Mouse (Mus musculus): Measurements from ENCODE around the gene Emp1. TPM values are rescaled to one million over a fixed set of nuclear protein-coding genes. Genes with fewer than 3 reads are reported as not detected.
A peak's percentile ranks its signal among the peaks of the same experiment; 100 is the strongest.

Gene Emp1
- polyA plus RNA-seq, 1 experiment from 2014 or later = 0.74 TPM

DNA sequence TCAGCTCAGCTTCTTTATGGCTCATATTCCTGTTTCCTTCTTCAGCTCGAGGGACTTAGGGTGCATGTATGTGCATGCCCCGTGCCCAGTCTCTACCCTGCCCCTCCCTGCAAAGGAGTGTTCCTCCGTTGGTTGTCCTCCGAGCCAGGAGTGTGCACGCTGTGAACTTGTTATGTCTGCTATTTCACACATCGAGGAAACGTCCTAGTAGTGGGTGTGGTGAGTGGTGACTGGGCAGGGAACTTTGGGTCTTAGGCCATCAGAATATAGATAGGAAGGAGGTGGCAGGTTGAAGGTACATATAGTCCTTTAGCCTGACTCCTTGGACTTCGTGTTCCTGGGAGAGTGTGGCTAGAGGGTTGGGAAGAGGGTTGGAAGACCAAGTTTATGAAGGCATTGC, 26.4 kb downstream of the Emp1 start:
- no peaks in the 10 kb centered on the region for H3K27me3 ChIP-seq (replicated peaks)
- H3K4me3 ChIP-seq = no peak overlapping the region
- no peak overlapping the region for H3K27ac ChIP-seq
- no peak overlapping the region for H3K9ac ChIP-seq
- H3K9me3 ChIP-seq (replicated peaks) = no peaks in the 10 kb centered on the region
- no peak overlapping the region for H3K4me2 ChIP-seq
- peaks cover 15% of the 10 kb centered on the region for H3K4me1 ChIP-seq
- ATAC-seq = no peak
- no peaks in the 10 kb centered on the region for H3K36me3 ChIP-seq
- WGBS (ENCODE audit: insufficient replicate concordance) = 46% methylated on average over 8 of the region's 8 CpGs

DNA sequence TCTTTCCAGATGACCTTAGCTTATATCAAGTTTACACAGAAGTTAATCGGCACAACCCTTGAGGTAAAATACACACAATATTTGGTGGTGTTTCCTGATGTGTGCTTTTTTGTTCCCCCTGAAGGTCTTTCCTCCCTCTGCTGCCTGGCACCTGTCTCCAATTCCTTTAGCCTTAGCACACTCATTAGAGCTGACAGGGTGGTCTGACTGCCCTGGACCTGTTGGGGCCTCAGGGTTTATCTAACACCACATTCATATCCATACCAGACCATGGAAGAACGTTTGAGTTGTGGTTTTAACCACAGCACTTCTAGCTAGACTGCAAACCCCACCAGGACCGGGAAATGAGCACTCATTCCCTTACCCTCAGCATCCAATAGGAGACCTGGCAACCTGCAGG, 28.1 kb downstream of the Emp1 start:
- H3K9ac ChIP-seq = no peak overlapping the region
- peaks cover 15% of the 10 kb centered on the region for H3K4me1 ChIP-seq
- ATAC-seq = peak; percentile 27; the same call in 1 of the 2 replicates
- WGBS (ENCODE audit: insufficient replicate concordance) = 9% methylated on average over 3 of the region's 3 CpGs
- H3K27me3 ChIP-seq (replicated peaks) = no peaks in the 10 kb centered on the region
- no peak overlapping the region for H3K4me3 ChIP-seq
- no peaks in the 10 kb centered on the region for H3K9me3 ChIP-seq (replicated peaks)
- no peaks in the 10 kb centered on the region for H3K36me3 ChIP-seq
- no peak overlapping the region for H3K4me2 ChIP-seq
- H3K27ac ChIP-seq = no peak overlapping the region

GRCm38 (mm10) chr6:135395375-135395774, 33.0 kb downstream of the Emp1 start:
- no peak for ATAC-seq
- Histone ChIP-seq H3K9me3 (replicated peaks) (no peaks in the 10 kb centered on the region), H3K4me3 (no peak overlapping the region), H3K27me3 (replicated peaks) (no peaks in the 10 kb centered on the region), H3K4me1 (peaks cover 8% of the 10 kb centered on the region), H3K9ac (no peak overlapping the region), H3K27ac (no peak overlapping the region), H3K4me2 (no peak overlapping the region), H3K36me3 (no peaks in the 10 kb centered on the region)
- 62% methylated on average over 8 of the region's 8 CpGs for WGBS (ENCODE audit: insufficient replicate concordance)

DNA sequence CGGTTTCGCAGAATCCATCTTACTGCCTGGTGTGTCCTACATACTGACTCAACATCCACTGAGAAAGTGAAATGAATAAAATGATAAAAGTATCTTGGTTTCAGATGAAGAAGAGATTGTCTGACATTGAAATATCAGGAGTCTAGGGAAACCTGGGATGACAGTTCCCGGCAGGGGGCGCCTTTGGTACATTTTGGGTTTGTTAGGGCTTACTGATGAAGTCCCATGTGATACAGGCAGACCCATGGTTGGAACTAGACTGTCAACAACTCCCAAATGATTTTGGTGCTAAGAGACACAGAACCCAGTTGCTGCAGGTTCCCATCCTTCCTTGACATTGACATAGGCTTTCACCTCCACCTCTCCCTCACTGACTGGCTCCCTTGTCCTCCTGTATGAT, 34.7 kb downstream of the Emp1 start:
- no peak overlapping the region for H3K9ac ChIP-seq
- no peak overlapping the region for H3K4me2 ChIP-seq
- H3K36me3 ChIP-seq = no peaks in the 10 kb centered on the region
- H3K27me3 ChIP-seq (replicated peaks) = peaks cover 3% of the 10 kb centered on the region; the same call in 1 of the 2 replicates
- ATAC-seq = no peak
- no peak overlapping the region for H3K4me3 ChIP-seq
- no peaks in the 10 kb centered on the region for H3K9me3 ChIP-seq (replicated peaks)
- H3K4me1 ChIP-seq = no peaks in the 10 kb centered on the region
- 58% methylated on average over 4 of the region's 4 CpGs for WGBS (ENCODE audit: insufficient replicate concordance)
- H3K27ac ChIP-seq = no peak overlapping the region

DNA sequence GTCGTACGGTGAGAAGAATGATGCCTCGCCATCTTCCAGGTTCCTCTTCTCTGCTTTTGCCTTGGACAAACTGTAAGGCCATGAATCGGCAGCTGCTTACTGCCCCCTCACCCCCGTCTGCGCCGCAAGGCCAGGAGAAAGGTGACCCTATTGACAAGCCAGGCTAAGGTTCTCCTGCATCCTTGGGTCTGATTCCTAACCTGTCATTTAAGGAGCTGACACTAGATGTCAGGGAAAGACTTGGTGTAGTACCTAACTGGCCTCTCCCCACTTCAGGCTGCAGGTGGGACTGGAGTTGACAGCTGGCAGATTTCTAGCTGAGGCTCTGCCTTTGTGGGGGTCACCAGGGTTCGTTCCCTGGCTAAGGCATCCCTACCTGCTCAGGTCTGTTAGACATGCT, 35.4 kb downstream of the Emp1 start:
- WGBS (ENCODE audit: insufficient replicate concordance) = 77% methylated on average over 8 of the region's 8 CpGs

GRCm38 (mm10) chr6:135398801-135399200, 36.5 kb downstream of the Emp1 start:
- 52% methylated on average over 5 of the region's 5 CpGs for WGBS (ENCODE audit: insufficient replicate concordance)
- Histone ChIP-seq H3K4me3 (no peak overlapping the region), H3K9ac (no peak overlapping the region), H3K27ac (no peak overlapping the region), H3K9me3 (replicated peaks) (no peaks in the 10 kb centered on the region), H3K27me3 (replicated peaks) (peaks cover 3% of the 10 kb centered on the region; the same call in 1 of the 2 replicates), H3K4me2 (no peak overlapping the region), H3K4me1 (0 out of 2 replicates have a peak, but pooled peaks cover 2% of the 10 kb centered on the region), H3K36me3 (no peaks in the 10 kb centered on the region)
- ATAC-seq = no peak

More for the DNA sequence above, 35.4 kb downstream of the Emp1 start:
- ATAC-seq = no peak
- no peak overlapping the region for H3K9ac ChIP-seq
- H3K4me2 ChIP-seq = no peak overlapping the region
- peaks cover 3% of the 10 kb centered on the region; the same call in 1 of the 2 replicates for H3K27me3 ChIP-seq (replicated peaks)
- H3K4me3 ChIP-seq = no peak overlapping the region
- H3K36me3 ChIP-seq = no peaks in the 10 kb centered on the region
- no peaks in the 10 kb centered on the region for H3K4me1 ChIP-seq
- H3K9me3 ChIP-seq (replicated peaks) = no peaks in the 10 kb centered on the region
- no peak overlapping the region for H3K27ac ChIP-seq

- no peak overlapping the region for H3K4me2 ChIP-seq
- ATAC-seq = no peak
- WGBS (ENCODE audit: insufficient replicate concordance) = 22% methylated on average over 3 of the region's 3 CpGs
These were observed 38.0 kb downstream of the Emp1 start for GRCm38 (mm10) chr6:135400306-135400705.

DNA sequence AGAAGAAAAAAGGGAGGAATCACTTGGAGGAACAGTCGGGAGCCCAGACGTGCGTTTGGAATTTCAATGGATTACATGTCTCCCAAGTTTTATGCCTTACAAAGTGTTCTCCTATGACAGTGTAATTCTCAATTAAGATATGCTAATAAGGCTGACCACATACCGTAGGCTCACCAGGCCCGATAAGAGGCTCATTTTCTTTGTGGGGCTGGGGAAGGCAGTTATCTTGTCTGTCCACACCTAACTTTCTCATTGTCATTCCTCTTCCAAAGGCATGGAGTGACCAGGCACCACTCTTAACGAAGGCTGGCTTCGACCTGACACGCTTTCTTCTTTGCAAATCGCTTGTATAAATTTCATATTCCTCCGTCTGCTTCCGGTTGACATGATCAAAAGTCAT, 42.7 kb downstream of the Emp1 start:
- 33% methylated on average over 11 of the region's 11 CpGs for WGBS (ENCODE audit: insufficient replicate concordance)
- no peak overlapping the region for H3K4me3 ChIP-seq
- peaks cover 3% of the 10 kb centered on the region; the same call in 1 of the 2 replicates for H3K27me3 ChIP-seq (replicated peaks)
- H3K36me3 ChIP-seq = no peaks in the 10 kb centered on the region
- H3K27ac ChIP-seq = no peak overlapping the region; the same call in 1 of the 2 replicates
- H3K9me3 ChIP-seq (replicated peaks) = no peaks in the 10 kb centered on the region
- peak; percentile 80 for ATAC-seq
- peaks cover 39% of the 10 kb centered on the region for H3K4me1 ChIP-seq
- H3K4me2 ChIP-seq = peak overlapping the region; percentile 29
- no peak overlapping the region for H3K9ac ChIP-seq

More at GRCm38 (mm10) chr6:135400306-135400705, 38.0 kb downstream of the Emp1 start:
- peaks cover 3% of the 10 kb centered on the region; the same call in 1 of the 2 replicates for H3K27me3 ChIP-seq (replicated peaks)
- no peak overlapping the region for H3K27ac ChIP-seq
- no peak overlapping the region for H3K9ac ChIP-seq
- H3K36me3 ChIP-seq = no peaks in the 10 kb centered on the region
- H3K4me1 ChIP-seq = peaks cover 17% of the 10 kb centered on the region
- H3K4me3 ChIP-seq = no peak overlapping the region
- H3K9me3 ChIP-seq (replicated peaks) = no peaks in the 10 kb centered on the region

GRCm38 (mm10) chr6:135407323-135407722, 45.0 kb downstream of the Emp1 start:
- Histone ChIP-seq H3K9ac (no peak overlapping the region), H3K27me3 (replicated peaks) (no peaks in the 10 kb centered on the region), H3K36me3 (no peaks in the 10 kb centered on the region), H3K27ac (no peak overlapping the region), H3K4me3 (no peak overlapping the region), H3K4me2 (no peak overlapping the region), H3K4me1 (peaks cover 39% of the 10 kb centered on the region), H3K9me3 (replicated peaks) (no peaks in the 10 kb centered on the region)
- no peak for ATAC-seq
- 34% methylated on average over 4 of the region's 4 CpGs for WGBS (ENCODE audit: insufficient replicate concordance)

DNA sequence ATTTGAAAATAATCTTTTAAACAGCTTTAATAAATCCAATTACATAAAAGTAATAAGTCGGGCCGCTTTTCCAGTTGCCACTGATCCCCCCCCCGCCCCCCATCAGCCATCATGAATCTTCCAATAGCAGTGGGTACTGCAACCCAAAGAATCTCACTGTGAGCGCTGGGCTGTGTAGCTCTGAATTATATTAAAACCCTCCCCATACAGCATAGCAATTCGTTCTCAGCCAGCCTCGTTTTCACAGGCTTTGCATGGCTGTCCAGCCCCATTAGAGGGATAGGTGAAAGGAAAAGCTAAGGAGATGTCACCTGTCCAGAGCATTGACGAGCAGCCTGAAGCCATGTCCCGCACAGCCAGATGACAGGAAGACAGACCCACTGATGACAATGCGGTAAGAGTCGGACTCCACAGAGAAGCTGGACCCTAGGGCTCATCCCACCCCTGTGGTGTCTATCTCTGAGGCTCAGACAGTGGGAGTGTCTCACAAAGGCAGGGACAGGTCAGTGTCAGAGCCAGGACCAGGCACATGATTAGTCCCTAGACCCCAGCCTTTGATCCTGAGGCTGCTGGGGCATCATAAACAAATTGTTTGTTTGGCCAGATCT, 49.5 kb downstream of the Emp1 start:
- Histone ChIP-seq H3K4me2 (no peak overlapping the region), H3K27me3 (replicated peaks) (no peaks in the 10 kb centered on the region), H3K36me3 (no peaks in the 10 kb centered on the region), H3K27ac (no peak overlapping the region), H3K4me3 (no peak overlapping the region), H3K9me3 (replicated peaks) (no peaks in the 10 kb centered on the region), H3K9ac (no peak overlapping the region), H3K4me1 (peaks cover 6% of the 10 kb centered on the region)
- ATAC-seq = no peak
- 72% methylated on average over 10 of the region's 10 CpGs for WGBS (ENCODE audit: insufficient replicate concordance)

GRCm38 (mm10) chr6:135412649-135413048, 50.3 kb downstream of the Emp1 start:
- Histone ChIP-seq H3K36me3 (no peaks in the 10 kb centered on the region), H3K27ac (no peak overlapping the region), H3K27me3 (replicated peaks) (no peaks in the 10 kb centered on the region), H3K9me3 (replicated peaks) (no peaks in the 10 kb centered on the region), H3K4me3 (no peak overlapping the region), H3K4me1 (no peaks in the 10 kb centered on the region), H3K4me2 (no peak overlapping the region), H3K9ac (no peak overlapping the region)
- WGBS (ENCODE audit: insufficient replicate concordance) = 60% methylated on average over 6 of the region's 6 CpGs
- ATAC-seq = no peak

- no peak overlapping the region for H3K4me3 ChIP-seq
- H3K4me1 ChIP-seq = no peaks in the 10 kb centered on the region
- H3K9me3 ChIP-seq (replicated peaks) = no peaks in the 10 kb centered on the region
- no peak overlapping the region for H3K4me2 ChIP-seq
- H3K36me3 ChIP-seq = no peaks in the 10 kb centered on the region
- H3K27me3 ChIP-seq (replicated peaks) = no peaks in the 10 kb centered on the region
- ATAC-seq = no peak
- no peak overlapping the region for H3K27ac ChIP-seq
- no peak overlapping the region for H3K9ac ChIP-seq
- 18% methylated on average over 5 of the region's 5 CpGs for WGBS (ENCODE audit: insufficient replicate concordance)
These were observed 55.1 kb downstream of the Emp1 start for GRCm38 (mm10) chr6:135417459-135417858.
